Mouse (Mus musculus) liver, embryonic 15.5 days (tissue): ENCODE data around the gene Hamp2. TPM values are rescaled to one million over a fixed set of nuclear protein-coding genes. Genes with fewer than 3 reads are reported as not detected.
"Not testable (repeated sequence)": the region's sequence is repeated elsewhere in the genome, so short reads cannot be mapped to it uniquely, and the experiment has no call there.

Experiments used
- ATAC-seq: fragments of 200-750 bp; cut with Nextera tagmentation; 2 replicates; pipeline ENCODE4 v1.8.0; 2017; ENCODE audit warnings: moderate number of reproducible peaks, mild to moderate bottlenecking, moderate library complexity; ENCODE audit not compliant: insufficient read depth
- H3K27ac ChIP-seq: fragments of 300-500 bp; sonication (generic); replicated peaks from 2 replicates; pipeline ENCODE4 v1.5.1; 2015; ENCODE audit warnings: mild to moderate bottlenecking, inconsistent platforms
- H3K27me3 ChIP-seq: fragments of 300-500 bp; sonication (generic); 2 replicates; pipeline ENCODE4 v1.6.1; 2015; ENCODE audit warnings: mild to moderate bottlenecking, inconsistent platforms
- H3K36me3 ChIP-seq: fragments of 300-500 bp; sonication (generic); replicated peaks from 2 replicates; pipeline ENCODE4 v1.6.1; 2015; ENCODE audit warnings: moderate library complexity, mild to moderate bottlenecking, inconsistent platforms
- H3K4me1 ChIP-seq: fragments of 300-500 bp; sonication (generic); replicated peaks from 2 replicates; pipeline ENCODE4 v1.6.1; 2015; ENCODE audit warnings: inconsistent platforms
- H3K4me2 ChIP-seq: fragments of 300-500 bp; sonication (generic); 2 replicates; pipeline ENCODE4 v1.6.1; 2015; ENCODE audit warnings: moderate library complexity, mild to moderate bottlenecking, inconsistent platforms
- H3K4me3 ChIP-seq: fragments of 300-500 bp; sonication (generic); replicated peaks from 2 replicates; pipeline ENCODE4 v1.5.1; 2015; ENCODE audit warnings: mild to moderate bottlenecking, inconsistent platforms
- H3K9ac ChIP-seq: fragments of 300-500 bp; sonication (generic); 2 replicates; pipeline ENCODE4 v1.6.1; 2015; ENCODE audit warnings: moderate library complexity, mild to moderate bottlenecking, inconsistent platforms
- H3K9me3 ChIP-seq: fragments of 300-500 bp; sonication (generic); replicated peaks from 2 replicates; pipeline ENCODE4 v1.6.1; 2016; ENCODE audit warnings: inconsistent platforms
- WGBS: fragments of 180-500 bp; shearing (Covaris S2); methylation state at CpG from one replicate; pipeline ENCODE4 v1.1.7; 2015; ENCODE audit warnings: mixed read lengths; ENCODE audit not compliant: insufficient replicate concordance; 5-methylcytosine and 5-hydroxymethylcytosine counted together
- polyA plus RNA-seq: library from polyadenylated mRNA; unstranded; fragments of >200 nt; fragmentation: Nextera tagmentation; extraction: Ambion mirVana; gene quantifications from 2 replicates; pipeline ENCODE4 v1.2.1, GENCODE M21; 2015

Gene Hamp2
- not detected in 2 replicates for polyA plus RNA-seq

GRCm38 (mm10) chr7:30924581-30924980 lies at the start of gene Hamp2:
TSS of gene Hamp2 (minus strand) at chr7:30924681.
- WGBS = 55% methylated on average over 2 of the region's 2 CpGs
- H3K27me3 ChIP-seq, H3K4me2 ChIP-seq, H3K36me3 ChIP-seq, H3K27ac ChIP-seq, ATAC-seq, H3K9ac ChIP-seq, H3K9me3 ChIP-seq, H3K4me1 ChIP-seq, H3K4me3 ChIP-seq: not testable (repeated sequence)

- no peaks in the 10 kb centered on the region for H3K9me3 ChIP-seq
- H3K4me2 ChIP-seq = peak within 1 kb of the TSS; percentile 63
- under 1% methylated on average over 37 of the region's 37 CpGs for WGBS
- H3K4me3 ChIP-seq = peak within 1 kb of the TSS; percentile 54
- 0 out of 2 replicates have a peak, but pooled peaks cover 14% of the 10 kb centered on the region for H3K4me1 ChIP-seq
- peak within 1 kb of the TSS; percentile 40; the same call in 1 of the 2 replicates for H3K9ac ChIP-seq
- peak within 1 kb of the TSS; percentile 78 for H3K27ac ChIP-seq
- ATAC-seq = peak; percentile 81
- H3K36me3 ChIP-seq = no peaks in the 10 kb centered on the region
- H3K27me3 ChIP-seq = peaks cover 27% of the 10 kb centered on the region
These were observed 49.2 kb upstream of the Hamp2 start, which contains the start of gene Fam187b for GRCm38 (mm10) chr7:30973501-30974289. TSS of gene Fam187b (plus strand) at chr7:30973790.

GRCm38 (mm10) chr7:30973251-30973500 lies 48.7 kb upstream of the Hamp2 start, which contains the start of gene Lsr:
TSS of gene Lsr (minus strand) at chr7:30973464.
- Histone ChIP-seq H3K4me3 (peak within 1 kb of the TSS; percentile 54), H3K4me1 (0 out of 2 replicates have a peak, but pooled peaks cover 14% of the 10 kb centered on the region), H3K9ac (peak within 1 kb of the TSS; percentile 40; the same call in 1 of the 2 replicates), H3K36me3 (no peaks in the 10 kb centered on the region), H3K27ac (peak within 1 kb of the TSS; percentile 78), H3K4me2 (peak within 1 kb of the TSS; percentile 63), H3K27me3 (peaks cover 27% of the 10 kb centered on the region), H3K9me3 (no peaks in the 10 kb centered on the region)
- peak; percentile 81; the same call in 1 of the 2 replicates for ATAC-seq
- WGBS = 2% methylated on average over 19 of the region's 19 CpGs

- Histone ChIP-seq H3K27ac (no peak overlapping the region), H3K4me1 (0 out of 2 replicates have a peak, but pooled peaks cover 14% of the 10 kb centered on the region), H3K4me2 (peak overlapping the region; percentile 63), H3K27me3 (peaks cover 27% of the 10 kb centered on the region), H3K36me3 (no peaks in the 10 kb centered on the region), H3K4me3 (peak overlapping the region; percentile 54), H3K9ac (0 out of 2 replicates have a peak overlapping the region, but pooled peaks have one; percentile 3), H3K9me3 (no peaks in the 10 kb centered on the region)
- 9% methylated on average over 41 of the region's 41 CpGs for WGBS
- ATAC-seq = peak; percentile 24
These were observed 48.2 kb upstream of the Hamp2 start for GRCm38 (mm10) chr7:30972426-30973250.

GRCm38 (mm10) chr7:30971901-30972300 lies 47.4 kb upstream of the Hamp2 start:
- no peak for ATAC-seq
- Histone ChIP-seq H3K27me3 (peaks cover 27% of the 10 kb centered on the region), H3K4me1 (0 out of 2 replicates have a peak, but pooled peaks cover 14% of the 10 kb centered on the region), H3K4me3 (no peak overlapping the region), H3K27ac (no peak overlapping the region), H3K36me3 (no peaks in the 10 kb centered on the region), H3K9me3 (no peaks in the 10 kb centered on the region), H3K9ac (no peak overlapping the region), H3K4me2 (peak overlapping the region; percentile 63; the same call in 1 of the 2 replicates)
- WGBS = 79% methylated on average over 15 of the region's 15 CpGs

GRCm38 (mm10) chr7:30969174-30969573 lies 44.7 kb upstream of the Hamp2 start:
- no peak overlapping the region for H3K27ac ChIP-seq

GRCm38 (mm10) chr7:30968611-30969010 lies 44.1 kb upstream of the Hamp2 start:
- H3K4me3 ChIP-seq = no peak overlapping the region
- H3K36me3 ChIP-seq = no peaks in the 10 kb centered on the region
- no peak for ATAC-seq
- peaks cover 25% of the 10 kb centered on the region for H3K27me3 ChIP-seq
- H3K27ac ChIP-seq = no peak overlapping the region
- no peak overlapping the region for H3K4me2 ChIP-seq
- no peaks in the 10 kb centered on the region for H3K9me3 ChIP-seq
- peaks cover 12% of the 10 kb centered on the region; the same call in 1 of the 2 replicates for H3K4me1 ChIP-seq
- 73% methylated on average over 8 of the region's 8 CpGs for WGBS
- no peak overlapping the region for H3K9ac ChIP-seq

More at GRCm38 (mm10) chr7:30969174-30969573, 44.7 kb upstream of the Hamp2 start:
- no peaks in the 10 kb centered on the region for H3K36me3 ChIP-seq
- peaks cover 27% of the 10 kb centered on the region for H3K27me3 ChIP-seq
- H3K4me2 ChIP-seq = no peak overlapping the region
- no peak overlapping the region for H3K4me3 ChIP-seq
- no peak for ATAC-seq
- WGBS = 73% methylated on average over 4 of the region's 4 CpGs
- H3K9ac ChIP-seq = no peak overlapping the region
- 0 out of 2 replicates have a peak, but pooled peaks cover 11% of the 10 kb centered on the region for H3K4me1 ChIP-seq
- no peaks in the 10 kb centered on the region for H3K9me3 ChIP-seq

- peaks cover 6% of the 10 kb centered on the region for H3K27me3 ChIP-seq
- H3K4me3 ChIP-seq = no peak overlapping the region
- H3K4me2 ChIP-seq = no peak overlapping the region
- no peaks in the 10 kb centered on the region for H3K9me3 ChIP-seq
- ATAC-seq = no peak
- peaks cover 7% of the 10 kb centered on the region; the same call in 1 of the 2 replicates for H3K4me1 ChIP-seq
- no peak overlapping the region for H3K27ac ChIP-seq
- 44% methylated on average over 3 of the region's 3 CpGs for WGBS
- no peak overlapping the region for H3K9ac ChIP-seq
- H3K36me3 ChIP-seq = no peaks in the 10 kb centered on the region
These were observed 42.2 kb upstream of the Hamp2 start for GRCm38 (mm10) chr7:30966657-30967056.

GRCm38 (mm10) chr7:30965677-30966076 lies 41.2 kb upstream of the Hamp2 start:
- Histone ChIP-seq H3K36me3 (no peaks in the 10 kb centered on the region), H3K27me3 (peaks cover 2% of the 10 kb centered on the region; the same call in 1 of the 2 replicates), H3K9ac (no peak overlapping the region), H3K4me2 (no peak overlapping the region), H3K4me3 (no peak overlapping the region), H3K4me1 (peaks cover 7% of the 10 kb centered on the region; the same call in 1 of the 2 replicates), H3K9me3 (no peaks in the 10 kb centered on the region), H3K27ac (no peak overlapping the region)
- WGBS = 71% methylated on average over 14 of the region's 14 CpGs
- no peak for ATAC-seq

- no peak overlapping the region for H3K27ac ChIP-seq
- H3K36me3 ChIP-seq = no peaks in the 10 kb centered on the region
- H3K27me3 ChIP-seq = no peaks in the 10 kb centered on the region
- no peak overlapping the region for H3K4me2 ChIP-seq
- H3K4me3 ChIP-seq = no peak overlapping the region
- H3K4me1 ChIP-seq = peaks cover 10% of the 10 kb centered on the region; the same call in 1 of the 2 replicates
- no peak for ATAC-seq
- 72% methylated on average over 7 of the region's 7 CpGs for WGBS
- no peak overlapping the region for H3K9ac ChIP-seq
- H3K9me3 ChIP-seq = no peaks in the 10 kb centered on the region
These were observed 39.9 kb upstream of the Hamp2 start for GRCm38 (mm10) chr7:30964366-30964765.

GRCm38 (mm10) chr7:30962862-30963261 lies 38.4 kb upstream of the Hamp2 start:
- ATAC-seq = no peak
- Histone ChIP-seq H3K27ac (no peak overlapping the region), H3K4me3 (no peak overlapping the region), H3K4me2 (no peak overlapping the region), H3K36me3 (peaks cover 11% of the 10 kb centered on the region; the same call in 1 of the 2 replicates), H3K27me3 (no peaks in the 10 kb centered on the region), H3K4me1 (peaks cover 22% of the 10 kb centered on the region), H3K9me3 (no peaks in the 10 kb centered on the region), H3K9ac (no peak overlapping the region)
- 63% methylated on average over 5 of the region's 5 CpGs for WGBS
